Mouse (Mus musculus) heart, embryonic 12.5 days (tissue): ENCODE data around the gene Ccdc85c. TPM values are rescaled to one million over a fixed set of nuclear protein-coding genes. Genes with fewer than 3 reads are reported as not detected.

Source experiments
- ATAC-seq: fragments of 200-750 bp; cut with Nextera tagmentation; 2 replicates; pipeline ENCODE4 v1.8.0; 2017; ENCODE audit warnings: moderate TSS enrichment, moderate library complexity; ENCODE audit not compliant: insufficient number of reproducible peaks, low FRiP score
- H3K27ac ChIP-seq: fragments of 300-500 bp; sonication (generic); 2 replicates; pipeline ENCODE4 v1.5.1; 2016; ENCODE audit warnings: mild to moderate bottlenecking, moderate library complexity; ENCODE audit not compliant: poor library complexity, severe bottlenecking
- H3K27me3 ChIP-seq: fragments of 300-500 bp; sonication (generic); replicated peaks from 2 replicates; pipeline ENCODE4 v1.6.1; 2016; ENCODE audit warnings: mild to moderate bottlenecking, moderate library complexity
- H3K36me3 ChIP-seq: fragments of 300-500 bp; sonication (generic); 2 replicates; pipeline ENCODE4 v1.6.1; 2016; ENCODE audit warnings: mild to moderate bottlenecking, moderate library complexity
- H3K4me1 ChIP-seq: fragments of 300-500 bp; sonication (generic); replicated peaks from 2 replicates; pipeline ENCODE4 v1.6.1; 2016; ENCODE audit warnings: mild to moderate bottlenecking
- H3K4me2 ChIP-seq: fragments of 300-500 bp; sonication (generic); 2 replicates; pipeline ENCODE4 v1.6.1; 2016; ENCODE audit warnings: mild to moderate bottlenecking, moderate library complexity
- H3K4me3 ChIP-seq: fragments of 300-500 bp; sonication (generic); 2 replicates; pipeline ENCODE4 v1.5.1; 2016; ENCODE audit warnings: mild to moderate bottlenecking
- H3K9ac ChIP-seq: fragments of 300-500 bp; sonication (generic); 2 replicates; pipeline ENCODE4 v1.6.1; 2016; ENCODE audit warnings: mild to moderate bottlenecking, moderate library complexity
- H3K9me3 ChIP-seq: fragments of 300-500 bp; sonication (generic); replicated peaks from 2 replicates; pipeline ENCODE4 v1.6.1; 2016; ENCODE audit warnings: mild to moderate bottlenecking, moderate library complexity
- WGBS: fragments of 180-500 bp; shearing (Covaris S2); methylation state at CpG from one replicate; pipeline ENCODE4 v1.1.7; 2016; 5-methylcytosine and 5-hydroxymethylcytosine counted together
- polyA plus RNA-seq: library from polyadenylated mRNA; unstranded; fragments of >200 nt; fragmentation: Nextera tagmentation; extraction: Ambion mirVana; gene quantifications from 2 replicates; pipeline ENCODE4 v1.2.1, GENCODE M21; 2016

Ccdc85c gene
- polyA plus RNA-seq, 1 experiment from 2014 or later, result 6.0 TPM

GRCm38 (mm10) chr12:108213090-108214041 lies 61.9 kb downstream of the Ccdc85c start:
- no peak overlapping the region for H3K4me3 ChIP-seq
- H3K27ac ChIP-seq, result peak overlapping the region; percentile 13; the same call in 1 of the 2 replicates
- H3K36me3 ChIP-seq, result 0 out of 2 replicates have a peak, but pooled peaks cover 3% of the 10 kb centered on the region
- no peaks in the 10 kb centered on the region for H3K9me3 ChIP-seq
- H3K4me2 ChIP-seq, result no peak overlapping the region
- peaks cover 71% of the 10 kb centered on the region for H3K4me1 ChIP-seq
- no peaks in the 10 kb centered on the region for H3K27me3 ChIP-seq
- no peak for ATAC-seq
- peak overlapping the region; percentile 47; the same call in 1 of the 2 replicates for H3K9ac ChIP-seq
- WGBS, result 35% methylated on average over 18 of the region's 18 CpGs

GRCm38 (mm10) chr12:108212476-108212875 lies 62.7 kb downstream of the Ccdc85c start:
- Histone ChIP-seq H3K4me3 (no peak overlapping the region), H3K27ac (no peak overlapping the region), H3K27me3 (no peaks in the 10 kb centered on the region), H3K36me3 (0 out of 2 replicates have a peak, but pooled peaks cover 3% of the 10 kb centered on the region), H3K9ac (peak overlapping the region; percentile 53; the same call in 1 of the 2 replicates), H3K9me3 (no peaks in the 10 kb centered on the region), H3K4me1 (peaks cover 64% of the 10 kb centered on the region), H3K4me2 (no peak overlapping the region)
- no peak for ATAC-seq
- 81% methylated on average over 6 of the region's 6 CpGs for WGBS

- 37% methylated on average over 5 of the region's 5 CpGs for WGBS
- Histone ChIP-seq H3K4me2 (no peak overlapping the region; the same call in 1 of the 2 replicates), H3K27me3 (no peaks in the 10 kb centered on the region), H3K36me3 (peaks cover 7% of the 10 kb centered on the region; the same call in 1 of the 2 replicates), H3K9me3 (no peaks in the 10 kb centered on the region), H3K4me1 (peaks cover 64% of the 10 kb centered on the region), H3K27ac (no peak overlapping the region), H3K4me3 (no peak overlapping the region), H3K9ac (peak overlapping the region; percentile 53; the same call in 1 of the 2 replicates)
- no peak for ATAC-seq
Observed at GRCm38 (mm10) chr12:108212071-108212470, 63.2 kb downstream of the Ccdc85c start.

GRCm38 (mm10) chr12:108210623-108211022 lies 64.6 kb downstream of the Ccdc85c start:
- H3K27ac ChIP-seq, result no peak overlapping the region
- no peak overlapping the region for H3K9ac ChIP-seq
- H3K4me3 ChIP-seq, result no peak overlapping the region
- no peaks in the 10 kb centered on the region for H3K27me3 ChIP-seq
- ATAC-seq, result no peak
- WGBS, result 90% methylated on average over 15 of the region's 15 CpGs
- no peaks in the 10 kb centered on the region for H3K9me3 ChIP-seq
- no peak overlapping the region for H3K4me2 ChIP-seq
- peaks cover 17% of the 10 kb centered on the region; the same call in 1 of the 2 replicates for H3K36me3 ChIP-seq
- H3K4me1 ChIP-seq, result peaks cover 64% of the 10 kb centered on the region

- peaks cover 35% of the 10 kb centered on the region for H3K36me3 ChIP-seq
- peak; percentile 15; the same call in 1 of the 2 replicates for ATAC-seq
Observed at GRCm38 (mm10) chr12:108208726-108209438, 66.3 kb downstream of the Ccdc85c start.

GRCm38 (mm10) chr12:108208216-108208615 lies 67.0 kb downstream of the Ccdc85c start:
- no peak for ATAC-seq
- 84% methylated on average over 9 of the region's 9 CpGs for WGBS
- no peak overlapping the region for H3K4me2 ChIP-seq
- H3K36me3 ChIP-seq, result peaks cover 38% of the 10 kb centered on the region
- no peaks in the 10 kb centered on the region for H3K9me3 ChIP-seq
- H3K27me3 ChIP-seq, result no peaks in the 10 kb centered on the region
- H3K4me3 ChIP-seq, result no peak overlapping the region
- no peak overlapping the region for H3K9ac ChIP-seq
- no peak overlapping the region for H3K27ac ChIP-seq
- H3K4me1 ChIP-seq, result peaks cover 41% of the 10 kb centered on the region

More at GRCm38 (mm10) chr12:108208726-108209438, 66.3 kb downstream of the Ccdc85c start:
- Histone ChIP-seq H3K27ac (no peak overlapping the region), H3K4me1 (peaks cover 48% of the 10 kb centered on the region), H3K9me3 (no peaks in the 10 kb centered on the region), H3K4me2 (no peak overlapping the region), H3K27me3 (no peaks in the 10 kb centered on the region), H3K9ac (0 out of 2 replicates have a peak overlapping the region, but pooled peaks have one; percentile 1), H3K4me3 (no peak overlapping the region)
- 29% methylated on average over 13 of the region's 13 CpGs for WGBS

- H3K27me3 ChIP-seq, result no peaks in the 10 kb centered on the region
- 12% methylated on average over 5 of the region's 5 CpGs for WGBS
- peak; percentile 26; the same call in 1 of the 2 replicates for ATAC-seq
- no peak overlapping the region for H3K4me2 ChIP-seq
- no peak overlapping the region for H3K27ac ChIP-seq
- H3K9me3 ChIP-seq, result no peaks in the 10 kb centered on the region
- H3K4me1 ChIP-seq, result peaks cover 26% of the 10 kb centered on the region
- no peak overlapping the region for H3K4me3 ChIP-seq
- H3K36me3 ChIP-seq, result peaks cover 53% of the 10 kb centered on the region
- no peak overlapping the region for H3K9ac ChIP-seq
Observed at GRCm38 (mm10) chr12:108206641-108207040, 68.6 kb downstream of the Ccdc85c start.

GRCm38 (mm10) chr12:108204978-108205377 lies 70.2 kb downstream of the Ccdc85c start:
- Histone ChIP-seq H3K9me3 (no peaks in the 10 kb centered on the region), H3K27me3 (no peaks in the 10 kb centered on the region), H3K36me3 (peaks cover 66% of the 10 kb centered on the region), H3K4me1 (peaks cover 15% of the 10 kb centered on the region), H3K9ac (no peak overlapping the region), H3K4me3 (no peak overlapping the region), H3K4me2 (no peak overlapping the region), H3K27ac (no peak overlapping the region)
- no peak for ATAC-seq
- 85% methylated on average over 12 of the region's 12 CpGs for WGBS

- H3K36me3 ChIP-seq, result peaks cover 77% of the 10 kb centered on the region
- no peak overlapping the region for H3K27ac ChIP-seq
- H3K4me3 ChIP-seq, result no peak overlapping the region
- H3K4me2 ChIP-seq, result no peak overlapping the region
- no peaks in the 10 kb centered on the region for H3K27me3 ChIP-seq
- WGBS, result 77% methylated on average over 8 of the region's 8 CpGs
- no peaks in the 10 kb centered on the region for H3K9me3 ChIP-seq
- no peak overlapping the region for H3K9ac ChIP-seq
- H3K4me1 ChIP-seq, result peaks cover 5% of the 10 kb centered on the region
- no peak for ATAC-seq
Observed at GRCm38 (mm10) chr12:108203895-108204294, 71.3 kb downstream of the Ccdc85c start.

- H3K4me3 ChIP-seq, result no peak overlapping the region
- H3K4me2 ChIP-seq, result no peak overlapping the region
Observed at GRCm38 (mm10) chr12:108200094-108200493, 75.1 kb downstream of the Ccdc85c start.

GRCm38 (mm10) chr12:108198447-108198846 lies 76.8 kb downstream of the Ccdc85c start:
- H3K36me3 ChIP-seq, result peaks cover 97% of the 10 kb centered on the region
- H3K9ac ChIP-seq, result no peak overlapping the region
- H3K9me3 ChIP-seq, result no peaks in the 10 kb centered on the region
- H3K27ac ChIP-seq, result no peak overlapping the region
- no peak overlapping the region for H3K4me3 ChIP-seq
- no peaks in the 10 kb centered on the region for H3K4me1 ChIP-seq
- H3K4me2 ChIP-seq, result no peak overlapping the region
- 76% methylated on average over 4 of the region's 4 CpGs for WGBS
- no peak for ATAC-seq
- H3K27me3 ChIP-seq, result no peaks in the 10 kb centered on the region

More at GRCm38 (mm10) chr12:108200094-108200493, 75.1 kb downstream of the Ccdc85c start:
- ATAC-seq, result no peak
- no peaks in the 10 kb centered on the region for H3K27me3 ChIP-seq
- no peak overlapping the region for H3K27ac ChIP-seq
- peaks cover 93% of the 10 kb centered on the region for H3K36me3 ChIP-seq
- WGBS, result 84% methylated on average over 1 of the region's 1 CpGs
- H3K9ac ChIP-seq, result no peak overlapping the region
- H3K9me3 ChIP-seq, result no peaks in the 10 kb centered on the region
- H3K4me1 ChIP-seq, result no peaks in the 10 kb centered on the region
